Mouse (Mus musculus): ENCODE measurements at regions not wholly inside any gene's neighbourhood (a gene's known extent, or its start where the extent isn't known, plus 50 kb on each side); places are given as distances from the start of the nearest gene placed in this dataset.
A peak's percentile ranks its signal among the peaks of the same experiment; 100 is the strongest.

DNA sequence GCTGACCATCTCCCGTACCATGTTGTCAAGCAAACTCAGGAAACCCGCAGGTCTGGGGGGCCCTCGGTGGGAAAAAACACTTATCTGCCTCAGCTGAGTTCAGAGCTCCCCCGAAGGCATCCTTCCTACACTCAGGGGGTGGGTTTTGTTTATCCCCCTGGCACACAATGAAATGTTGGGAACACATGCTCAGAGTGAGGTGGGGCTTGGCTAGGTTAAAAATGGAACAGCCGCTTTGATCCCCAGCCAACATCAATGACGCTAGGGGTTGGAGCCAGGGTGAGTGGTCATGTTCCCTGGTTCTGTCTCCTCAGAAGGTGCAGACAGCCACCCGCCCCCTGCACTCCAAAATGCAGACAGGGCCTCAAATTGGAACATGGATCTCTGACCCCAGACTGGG, 221.3 kb upstream of the Tbx3 start:
- H3K4me1 ChIP-seq (replicated peaks; ENCODE audit: control insufficient read depth, insufficient read depth, low read length) = peaks cover 12% of the 10 kb centered on the region
- no peak overlapping the region for H3K4me3 ChIP-seq (ENCODE audit: low read length)
- no peaks in the 10 kb centered on the region for H3K9me3 ChIP-seq (ENCODE audit: control insufficient read depth, low read length)
- H3K4me2 ChIP-seq (ENCODE audit: low read depth, low read length) = 0 out of 2 replicates have a peak overlapping the region, but pooled peaks have one; percentile 15
- no peaks in the 10 kb centered on the region for H3K36me3 ChIP-seq (ENCODE audit: control insufficient read depth, insufficient read depth, low read length)
- peak overlapping the region; percentile 60 for H3K27ac ChIP-seq (ENCODE audit: low read length)
- ATAC-seq (ENCODE audit: low read depth) = peak; percentile 80
- no peak overlapping the region for H3K9ac ChIP-seq (ENCODE audit: low read length)
- WGBS = 32% methylated on average over 7 of the region's 7 CpGs
- no peaks in the 10 kb centered on the region for H3K27me3 ChIP-seq (ENCODE audit: control insufficient read depth, insufficient read depth, low read depth, low read length)

DNA sequence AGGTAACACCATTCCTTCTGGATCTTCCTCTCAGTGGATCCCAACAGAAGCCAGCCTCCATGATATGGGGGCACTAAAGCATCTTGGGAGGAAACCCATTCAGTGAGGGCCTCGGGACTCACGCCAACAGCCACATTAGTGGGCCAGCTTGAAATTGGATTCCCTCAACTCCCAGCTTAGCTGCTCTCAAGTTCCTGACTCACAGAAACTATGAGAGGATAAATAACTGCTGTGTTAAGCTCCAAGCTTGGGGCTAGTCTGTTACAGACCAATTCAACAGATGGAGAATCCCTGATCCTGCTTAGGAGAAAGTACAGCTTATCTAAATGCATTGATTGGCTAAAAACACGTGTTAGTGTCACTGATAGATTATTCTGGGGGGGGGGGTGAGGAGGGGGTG, 210.7 kb upstream of the Tbx3 start:
- no peak overlapping the region for H3K9ac ChIP-seq (ENCODE audit: low read length)

GRCm38 (mm10) chr5:119462659-119463530, 207.6 kb upstream of the Tbx3 start:
- H3K36me3 ChIP-seq (ENCODE audit: control insufficient read depth, insufficient read depth, low read length) = no peaks in the 10 kb centered on the region
- H3K27me3 ChIP-seq (ENCODE audit: control insufficient read depth, insufficient read depth, low read depth, low read length) = no peaks in the 10 kb centered on the region
- H3K9me3 ChIP-seq (ENCODE audit: control insufficient read depth, low read length) = no peaks in the 10 kb centered on the region
- WGBS = 53% methylated on average over 14 of the region's 14 CpGs
- no peak overlapping the region for H3K9ac ChIP-seq (ENCODE audit: low read length)
- H3K4me3 ChIP-seq (ENCODE audit: low read length) = no peak overlapping the region
- H3K27ac ChIP-seq (ENCODE audit: low read length) = no peak overlapping the region
- ATAC-seq (ENCODE audit: low read depth) = no peak
- no peak overlapping the region for H3K4me2 ChIP-seq (ENCODE audit: low read depth, low read length)
- H3K4me1 ChIP-seq (replicated peaks; ENCODE audit: control insufficient read depth, insufficient read depth, low read length) = peaks cover 3% of the 10 kb centered on the region; the same call in 1 of the 2 replicates

More for the DNA sequence above, 210.7 kb upstream of the Tbx3 start:
- Histone ChIP-seq H3K36me3 (ENCODE audit: control insufficient read depth, insufficient read depth, low read length) (no peaks in the 10 kb centered on the region), H3K4me2 (ENCODE audit: low read depth, low read length) (no peak overlapping the region), H3K27ac (ENCODE audit: low read length) (no peak overlapping the region), H3K27me3 (ENCODE audit: control insufficient read depth, insufficient read depth, low read depth, low read length) (no peaks in the 10 kb centered on the region), H3K4me1 (replicated peaks; ENCODE audit: control insufficient read depth, insufficient read depth, low read length) (peaks cover 3% of the 10 kb centered on the region; the same call in 1 of the 2 replicates), H3K9me3 (ENCODE audit: control insufficient read depth, low read length) (no peaks in the 10 kb centered on the region), H3K4me3 (ENCODE audit: low read length) (no peak overlapping the region)
- WGBS = 58% methylated on average over 3 of the region's 3 CpGs
- no peak for ATAC-seq (ENCODE audit: low read depth)

GRCm38 (mm10) chr5:119464553-119464952, 205.9 kb upstream of the Tbx3 start:
- WGBS = 43% methylated on average over 4 of the region's 4 CpGs
- Histone ChIP-seq H3K4me2 (ENCODE audit: low read depth, low read length) (no peak overlapping the region), H3K9me3 (ENCODE audit: control insufficient read depth, low read length) (no peaks in the 10 kb centered on the region), H3K4me1 (replicated peaks; ENCODE audit: control insufficient read depth, insufficient read depth, low read length) (peaks cover 6% of the 10 kb centered on the region; the same call in 1 of the 2 replicates), H3K4me3 (ENCODE audit: low read length) (no peak overlapping the region), H3K27me3 (ENCODE audit: control insufficient read depth, insufficient read depth, low read depth, low read length) (no peaks in the 10 kb centered on the region), H3K36me3 (ENCODE audit: control insufficient read depth, insufficient read depth, low read length) (no peaks in the 10 kb centered on the region), H3K9ac (ENCODE audit: low read length) (no peak overlapping the region), H3K27ac (ENCODE audit: low read length) (no peak overlapping the region)
- peak; percentile 64 for ATAC-seq (ENCODE audit: low read depth)

- no peaks in the 10 kb centered on the region for H3K36me3 ChIP-seq (ENCODE audit: control insufficient read depth, insufficient read depth, low read length)
- peak overlapping the region; percentile 65 for H3K27ac ChIP-seq (ENCODE audit: low read length)
- H3K4me1 ChIP-seq (replicated peaks; ENCODE audit: control insufficient read depth, insufficient read depth, low read length) = peaks cover 6% of the 10 kb centered on the region; the same call in 1 of the 2 replicates
- H3K9ac ChIP-seq (ENCODE audit: low read length) = no peak overlapping the region
- ATAC-seq (ENCODE audit: low read depth) = peak; percentile 90
- no peak overlapping the region for H3K4me3 ChIP-seq (ENCODE audit: low read length)
- no peaks in the 10 kb centered on the region for H3K27me3 ChIP-seq (ENCODE audit: control insufficient read depth, insufficient read depth, low read depth, low read length)
- WGBS = 54% methylated on average over 13 of the region's 13 CpGs
- H3K4me2 ChIP-seq (ENCODE audit: low read depth, low read length) = no peak overlapping the region
- no peaks in the 10 kb centered on the region for H3K9me3 ChIP-seq (ENCODE audit: control insufficient read depth, low read length)
These were observed 203.0 kb upstream of the Tbx3 start for GRCm38 (mm10) chr5:119467346-119468085.

- H3K27ac ChIP-seq (ENCODE audit: low read length) = no peak overlapping the region
- no peak for ATAC-seq (ENCODE audit: low read depth)
These were observed 192.5 kb upstream of the Tbx3 start for GRCm38 (mm10) chr5:119477926-119478325.

DNA sequence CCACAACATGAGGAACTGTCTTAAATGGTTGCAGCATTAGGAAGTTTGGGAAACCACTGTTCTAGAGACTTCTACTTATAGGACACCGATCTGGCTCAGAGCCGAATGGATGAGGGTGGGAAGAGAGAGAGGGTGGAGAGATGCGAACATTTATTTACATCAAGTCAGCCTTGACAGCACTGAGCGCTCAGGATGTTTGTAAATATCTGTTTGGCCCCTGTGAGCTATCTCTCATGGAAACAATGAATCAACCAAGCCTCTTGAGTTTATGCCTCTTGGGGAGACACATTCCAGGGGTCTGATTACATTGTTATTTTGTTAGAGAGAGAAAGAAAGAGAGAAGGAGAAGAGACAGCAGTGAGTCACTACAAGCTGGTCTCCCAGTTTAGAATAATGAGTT, 192.1 kb upstream of the Tbx3 start:
- Histone ChIP-seq H3K4me1 (replicated peaks; ENCODE audit: control insufficient read depth, insufficient read depth, low read length) (peaks cover 25% of the 10 kb centered on the region), H3K9me3 (ENCODE audit: control insufficient read depth, low read length) (no peaks in the 10 kb centered on the region), H3K27me3 (ENCODE audit: control insufficient read depth, insufficient read depth, low read depth, low read length) (no peaks in the 10 kb centered on the region), H3K36me3 (ENCODE audit: control insufficient read depth, insufficient read depth, low read length) (no peaks in the 10 kb centered on the region), H3K4me3 (ENCODE audit: low read length) (no peak overlapping the region), H3K9ac (ENCODE audit: low read length) (no peak overlapping the region), H3K4me2 (ENCODE audit: low read depth, low read length) (no peak overlapping the region), H3K27ac (ENCODE audit: low read length) (no peak overlapping the region; the same call in 1 of the 2 replicates)
- ATAC-seq (ENCODE audit: low read depth) = peak; percentile 64
- WGBS = 37% methylated on average over 4 of the region's 4 CpGs

More at GRCm38 (mm10) chr5:119477926-119478325, 192.5 kb upstream of the Tbx3 start:
- no peaks in the 10 kb centered on the region for H3K36me3 ChIP-seq (ENCODE audit: control insufficient read depth, insufficient read depth, low read length)
- H3K9ac ChIP-seq (ENCODE audit: low read length) = no peak overlapping the region
- H3K4me2 ChIP-seq (ENCODE audit: low read depth, low read length) = no peak overlapping the region
- H3K4me1 ChIP-seq (replicated peaks; ENCODE audit: control insufficient read depth, insufficient read depth, low read length) = peaks cover 25% of the 10 kb centered on the region
- 55% methylated on average over 2 of the region's 2 CpGs for WGBS
- no peaks in the 10 kb centered on the region for H3K9me3 ChIP-seq (ENCODE audit: control insufficient read depth, low read length)
- no peaks in the 10 kb centered on the region for H3K27me3 ChIP-seq (ENCODE audit: control insufficient read depth, insufficient read depth, low read depth, low read length)
- no peak overlapping the region for H3K4me3 ChIP-seq (ENCODE audit: low read length)

- no peaks in the 10 kb centered on the region for H3K9me3 ChIP-seq (ENCODE audit: control insufficient read depth, low read length)
- WGBS = 14% methylated on average over 28 of the region's 28 CpGs
- no peak overlapping the region for H3K4me3 ChIP-seq (ENCODE audit: low read length)
- H3K4me2 ChIP-seq (ENCODE audit: low read depth, low read length) = no peak overlapping the region
- no peak overlapping the region; the same call in 1 of the 2 replicates for H3K9ac ChIP-seq (ENCODE audit: low read length)
- no peaks in the 10 kb centered on the region for H3K36me3 ChIP-seq (ENCODE audit: control insufficient read depth, insufficient read depth, low read length)
- ATAC-seq (ENCODE audit: low read depth) = peak; percentile 90
- H3K4me1 ChIP-seq (replicated peaks; ENCODE audit: control insufficient read depth, insufficient read depth, low read length) = peaks cover 25% of the 10 kb centered on the region
- peak overlapping the region; percentile 58 for H3K27ac ChIP-seq (ENCODE audit: low read length)
- no peaks in the 10 kb centered on the region for H3K27me3 ChIP-seq (ENCODE audit: control insufficient read depth, insufficient read depth, low read depth, low read length)
These were observed 190.0 kb upstream of the Tbx3 start for GRCm38 (mm10) chr5:119480191-119481190.
